ENCODE assay signal across 14 mouse cellular contexts in genomic region chr17:64242898-64243297, GRCm38 (mm10).
DNase-seq lines count a peak whose midpoint lies in the region; ATAC-seq and TF ChIP-seq lines count a peak whose summit lies in the region.
"Had no signal": no experiment of that assay in that cellular context is flagged by ENCODE, and none has a peak within 500 bp of the region (broad histone marks: within the 10 kb centered on the region; RNA-seq: fewer than 3 reads in every experiment).

No protein-coding gene starts in this region.

- peaks cover 13% of the 10 kb centered on the region for H3K4me1 ChIP-seq in neural tube, embryonic 15.5 days
- H3K4me1 ChIP-seq in intestine, embryonic 14.5 days (replicated peaks; ENCODE audit: control insufficient read depth, insufficient read depth, low read length): peaks cover 11% of the 10 kb centered on the region
- 0 out of 2 replicates have a peak, but pooled peaks cover 4% of the 10 kb centered on the region for H3K4me1 ChIP-seq in stomach, postnatal 0 days (replicated peaks; ENCODE audit: control insufficient read depth, insufficient read depth)
- H3K4me1 ChIP-seq in liver, embryonic 11.5 days (replicated peaks; ENCODE audit: control insufficient read depth, insufficient read depth, low read length): no peaks in the 10 kb centered on the region
- H3K4me1 ChIP-seq: limb, embryonic 15.5 days had no signal

- no peak overlapping the region for H3K4me2 ChIP-seq in neural tube, embryonic 15.5 days
- no peak overlapping the region for H3K4me2 ChIP-seq in intestine, embryonic 14.5 days (ENCODE audit: low read length)
- H3K4me2 ChIP-seq in stomach, postnatal 0 days (replicated peaks; ENCODE audit: low read depth): no peak overlapping the region
- no peak overlapping the region for H3K4me2 ChIP-seq in liver, embryonic 11.5 days
- H3K4me2 ChIP-seq: embryonic facial prominence, embryonic 15.5 days; limb, embryonic 15.5 days had no signal

- no peaks in the 10 kb centered on the region for H3K36me3 ChIP-seq in neural tube, embryonic 15.5 days
- H3K36me3 ChIP-seq in intestine, embryonic 14.5 days (ENCODE audit: control insufficient read depth, insufficient read depth, low read length): no peaks in the 10 kb centered on the region
- no peaks in the 10 kb centered on the region for H3K36me3 ChIP-seq in stomach, postnatal 0 days (ENCODE audit: control insufficient read depth, insufficient read depth, low read length)
- H3K36me3 ChIP-seq in liver, embryonic 11.5 days (ENCODE audit: control insufficient read depth, insufficient read depth, low read length): no peaks in the 10 kb centered on the region
- H3K36me3 ChIP-seq: embryonic facial prominence, embryonic 15.5 days; limb, embryonic 15.5 days had no signal

- no peak for ATAC-seq in neural tube, embryonic 15.5 days (ENCODE audit: low FRiP score)
- no peak for ATAC-seq in intestine, embryonic 14.5 days (replicated peaks; ENCODE audit: low FRiP score, low TSS enrichment, low read depth)
- no peak for ATAC-seq in stomach, postnatal 0 days (ENCODE audit: low FRiP score, low TSS enrichment)
- ATAC-seq in liver, embryonic 11.5 days (replicated peaks; ENCODE audit: low FRiP score): no peak
- ATAC-seq: forebrain, embryonic 16.5 days had no signal

- TF ChIP-seq CTCF in stomach, postnatal 0 days (IDR thresholded peaks at IDR 0.05; ENCODE audit: low read depth): no peak

- 71% methylated on average over 12 of the region's 12 CpGs for WGBS in neural tube, embryonic 15.5 days
- WGBS in intestine, embryonic 14.5 days: 45% methylated on average over 12 of the region's 12 CpGs
- WGBS in stomach, postnatal 0 days: 43% methylated on average over 12 of the region's 12 CpGs
- WGBS in liver, embryonic 11.5 days: 53% methylated on average over 12 of the region's 12 CpGs

- no peak overlapping the region for H3K9ac ChIP-seq in neural tube, embryonic 15.5 days (replicated peaks)
- no peak overlapping the region for H3K9ac ChIP-seq in intestine, embryonic 14.5 days (ENCODE audit: low read length)
- peak overlapping the region; percentile 8; the same call in 1 of the 2 replicates for H3K9ac ChIP-seq in stomach, postnatal 0 days (ENCODE audit: low read length)
- no peak overlapping the region for H3K9ac ChIP-seq in liver, embryonic 11.5 days (ENCODE audit: low read depth, low read length)
- H3K9ac ChIP-seq: embryonic facial prominence, embryonic 15.5 days; limb, embryonic 15.5 days had no signal

- H3K9me3 ChIP-seq in neural tube, embryonic 15.5 days (replicated peaks): no peaks in the 10 kb centered on the region
- H3K9me3 ChIP-seq in intestine, embryonic 14.5 days (ENCODE audit: control insufficient read depth, low read length): no peaks in the 10 kb centered on the region
- no peaks in the 10 kb centered on the region for H3K9me3 ChIP-seq in stomach, postnatal 0 days (ENCODE audit: control insufficient read depth, low read length)
- no peaks in the 10 kb centered on the region for H3K9me3 ChIP-seq in liver, embryonic 11.5 days (ENCODE audit: control insufficient read depth, low read length)
- H3K9me3 ChIP-seq: embryonic facial prominence, embryonic 15.5 days; limb, embryonic 15.5 days had no signal

- DNase-seq in neural tube, embryonic 10.5 days (ENCODE audit: extremely low spot score, low spot score): peak; percentile 23
- no peak for DNase-seq in intestine, embryonic 14.5 days (ENCODE audit: low spot score)
- peak; percentile 41 for DNase-seq in kidney, postnatal 14 days
- no peak for DNase-seq in stomach, postnatal 0 days (ENCODE audit: low spot score)
- no peak for DNase-seq in layer of hippocampus, postnatal 25 days (ENCODE audit: extremely low spot score in 1 of 2, low spot score in 1 of 2)
- no peak for DNase-seq in liver, embryonic 11.5 days (ENCODE audit: low spot score)
- no peak for DNase-seq in embryo, embryonic 10.5 days (ENCODE audit: low spot score)
- DNase-seq: cerebellum, adult 9-11 months; heart, adult 18-20 months had no signal

- H3K27ac ChIP-seq in neural tube, embryonic 15.5 days (replicated peaks): no peak overlapping the region
- H3K27ac ChIP-seq in intestine, embryonic 14.5 days (ENCODE audit: low read depth): peak overlapping the region; percentile 67
- peak overlapping the region; percentile 91 for H3K27ac ChIP-seq in stomach, postnatal 0 days (replicated peaks)
- no peak overlapping the region for H3K27ac ChIP-seq in liver, embryonic 11.5 days (ENCODE audit: low read depth, low read length)
- H3K27ac ChIP-seq: embryonic facial prominence, embryonic 15.5 days; limb, embryonic 15.5 days had no signal

- no peak overlapping the region for H3K4me3 ChIP-seq in neural tube, embryonic 15.5 days (replicated peaks)
- no peak overlapping the region for H3K4me3 ChIP-seq in intestine, embryonic 14.5 days (ENCODE audit: low read depth, low read length)
- no peak overlapping the region for H3K4me3 ChIP-seq in stomach, postnatal 0 days (ENCODE audit: low read depth, low read length)
- no peak overlapping the region for H3K4me3 ChIP-seq in liver, embryonic 11.5 days (ENCODE audit: low read depth, low read length)
- H3K4me3 ChIP-seq: embryonic facial prominence, embryonic 15.5 days; limb, embryonic 15.5 days; myocyte had no signal

- no peak for TF ChIP-seq EP300 in stomach, postnatal 0 days (optimal IDR thresholded peaks at IDR 0.05)

- no peaks in the 10 kb centered on the region for H3K27me3 ChIP-seq in neural tube, embryonic 15.5 days (replicated peaks)
- H3K27me3 ChIP-seq in intestine, embryonic 14.5 days (replicated peaks; ENCODE audit: control insufficient read depth, insufficient read depth, low read length): no peaks in the 10 kb centered on the region
- H3K27me3 ChIP-seq in stomach, postnatal 0 days (ENCODE audit: control insufficient read depth, insufficient read depth, low read length): no peaks in the 10 kb centered on the region
- no peaks in the 10 kb centered on the region for H3K27me3 ChIP-seq in liver, embryonic 11.5 days (replicated peaks; ENCODE audit: control insufficient read depth, insufficient read depth, low read length)
- H3K27me3 ChIP-seq: embryonic facial prominence, embryonic 15.5 days; limb, embryonic 15.5 days had no signal

Comparison
In these comparisons a context has a peak if more than half of its experiments do, and no peak if none do; other contexts are left out.
1. DNase-seq: peak in neural tube, embryonic 10.5 days (single experiment) and kidney, postnatal 14 days (single experiment); none in intestine, embryonic 14.5 days (single experiment), stomach, postnatal 0 days (single experiment), layer of hippocampus, postnatal 25 days (0 of 2), liver, embryonic 11.5 days (single experiment) and embryo, embryonic 10.5 days (single experiment).
2. H3K27ac ChIP-seq: peak in intestine, embryonic 14.5 days (single experiment) and stomach, postnatal 0 days (single experiment); none in neural tube, embryonic 15.5 days (single experiment) and liver, embryonic 11.5 days (single experiment).